Mouse (Mus musculus) megakaryocyte-erythroid progenitor cell, adult 5-6 weeks (primary cell): ENCODE results near the gene Dennd5b. TPM values are rescaled to one million over a fixed set of nuclear protein-coding genes. Genes with fewer than 3 reads are reported as not detected.
A peak's percentile ranks its signal among the peaks of the same experiment; 100 is the strongest.
"Not testable (repeated sequence)": the region's sequence is repeated elsewhere in the genome, so short reads cannot be mapped to it uniquely, and the experiment has no call there.

Source experiments
- ATAC-seq: replicated peaks from 2 replicates; pipeline ENCODE4 v1.8.0; 2016; ENCODE audit warnings: mild to moderate bottlenecking, inconsistent platforms; ENCODE audit not compliant: severe bottlenecking, poor library complexity, low FRiP score, low TSS enrichment
- total RNA-seq, 2 experiments: library from RNA; stranded (forward) in 1 of 2; stranded (reverse) in 1 of 2; fragments of 200-1000, 215-1000 nt in 1 of 2; fragments of >200 nt in 1 of 2; fragmentation: Nextera tagmentation in 1 of 2; gene quantifications; 2 replicates each; pipeline ENCODE4 v1.2.3; 2014 to 2017

The Dennd5b gene
- total RNA-seq, 2 experiments from 2014 or later = 0.19 to 2.3 TPM

DNA sequence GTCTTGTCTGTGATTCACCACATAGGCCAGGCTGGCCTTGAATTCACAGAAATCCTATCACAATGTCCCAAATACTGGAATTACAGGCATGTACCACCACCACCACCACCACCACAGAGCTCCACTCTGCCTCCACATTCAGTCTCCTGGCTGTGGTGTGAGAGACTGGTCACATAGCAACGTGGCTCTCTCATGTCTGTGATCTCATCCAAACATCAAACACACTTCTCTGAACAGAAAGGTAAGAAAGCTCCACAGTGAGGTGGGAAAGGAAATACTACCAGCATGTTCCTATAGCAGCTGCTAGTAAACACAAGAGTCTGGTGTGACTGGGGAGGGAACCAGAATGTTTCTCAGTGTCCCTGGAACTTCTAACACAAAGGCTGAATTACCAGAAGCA lies 140.2 kb downstream of the Dennd5b start:
- no peak for ATAC-seq

DNA sequence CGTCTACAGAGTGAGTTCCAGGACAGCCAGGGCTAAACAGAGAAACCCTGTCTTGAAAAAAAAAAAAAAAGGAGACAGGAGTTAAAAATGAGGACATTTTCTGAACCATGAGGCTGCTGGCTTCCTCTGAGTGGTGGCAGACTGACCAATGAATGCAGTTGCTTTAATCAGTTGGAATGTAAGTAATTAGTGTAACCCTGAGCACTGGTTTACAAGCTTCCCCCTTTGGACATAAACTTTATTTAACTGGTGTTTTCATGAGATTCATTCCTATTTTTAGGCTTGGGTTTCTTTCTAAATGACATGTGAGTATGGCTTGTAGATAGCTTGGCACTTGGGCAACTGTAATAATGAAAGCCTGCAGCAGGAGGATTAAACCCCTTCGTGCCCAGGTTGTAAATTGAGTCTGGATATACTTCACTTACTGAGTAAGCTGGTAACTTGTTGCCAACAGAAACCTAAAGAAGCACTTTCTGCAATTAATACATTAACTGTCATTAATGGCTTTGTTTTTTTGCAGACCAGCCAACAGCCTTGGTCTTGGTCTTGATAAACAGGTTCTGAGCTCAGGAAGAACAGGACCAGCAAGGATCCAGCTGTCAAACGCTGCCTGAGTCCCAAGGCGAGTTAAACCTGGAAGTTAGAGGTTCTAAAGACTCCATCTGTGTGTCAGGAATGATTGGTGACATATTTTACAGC lies 141.8 kb downstream of the Dennd5b start:
- ATAC-seq = no peak

DNA sequence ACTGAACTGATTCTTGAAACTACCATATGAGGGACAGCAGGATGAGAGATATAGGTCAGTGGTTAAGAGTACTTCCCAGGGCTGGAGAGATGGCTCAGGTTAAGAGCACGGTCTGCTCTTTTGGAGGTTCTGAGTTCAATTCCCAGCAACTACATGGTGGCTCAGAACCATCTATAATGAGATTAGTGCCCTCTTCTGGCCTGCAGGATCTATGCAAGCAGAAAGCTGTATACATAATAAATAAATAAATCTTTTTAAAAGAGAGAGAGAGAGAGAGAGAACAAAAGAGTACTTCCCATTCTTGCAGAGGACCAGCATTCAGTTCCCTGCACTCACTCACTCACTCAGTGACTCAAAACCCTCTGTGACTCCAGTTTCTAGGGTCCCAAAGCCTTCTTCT lies 142.8 kb downstream of the Dennd5b start:
- ATAC-seq = no peak

DNA sequence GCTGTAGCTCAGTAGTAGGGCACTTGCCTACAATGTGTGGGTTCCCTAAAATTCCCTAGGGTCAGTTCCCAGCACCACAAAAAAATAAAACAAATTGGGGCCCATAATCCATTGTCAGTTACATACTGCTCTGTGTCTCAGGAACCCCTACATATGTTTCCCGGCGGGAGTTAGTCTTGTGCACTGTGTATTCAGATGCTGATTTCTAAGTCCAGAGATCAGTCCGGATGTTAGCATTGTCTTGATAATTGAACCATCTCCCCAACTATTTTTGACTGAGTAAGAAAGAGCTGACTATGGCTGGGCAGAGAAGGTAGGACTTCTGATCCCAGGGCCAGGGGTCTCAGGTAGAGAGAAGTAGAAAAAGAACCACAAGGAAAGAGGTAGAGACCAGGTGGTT lies 144.4 kb downstream of the Dennd5b start:
- ATAC-seq = no peak

DNA sequence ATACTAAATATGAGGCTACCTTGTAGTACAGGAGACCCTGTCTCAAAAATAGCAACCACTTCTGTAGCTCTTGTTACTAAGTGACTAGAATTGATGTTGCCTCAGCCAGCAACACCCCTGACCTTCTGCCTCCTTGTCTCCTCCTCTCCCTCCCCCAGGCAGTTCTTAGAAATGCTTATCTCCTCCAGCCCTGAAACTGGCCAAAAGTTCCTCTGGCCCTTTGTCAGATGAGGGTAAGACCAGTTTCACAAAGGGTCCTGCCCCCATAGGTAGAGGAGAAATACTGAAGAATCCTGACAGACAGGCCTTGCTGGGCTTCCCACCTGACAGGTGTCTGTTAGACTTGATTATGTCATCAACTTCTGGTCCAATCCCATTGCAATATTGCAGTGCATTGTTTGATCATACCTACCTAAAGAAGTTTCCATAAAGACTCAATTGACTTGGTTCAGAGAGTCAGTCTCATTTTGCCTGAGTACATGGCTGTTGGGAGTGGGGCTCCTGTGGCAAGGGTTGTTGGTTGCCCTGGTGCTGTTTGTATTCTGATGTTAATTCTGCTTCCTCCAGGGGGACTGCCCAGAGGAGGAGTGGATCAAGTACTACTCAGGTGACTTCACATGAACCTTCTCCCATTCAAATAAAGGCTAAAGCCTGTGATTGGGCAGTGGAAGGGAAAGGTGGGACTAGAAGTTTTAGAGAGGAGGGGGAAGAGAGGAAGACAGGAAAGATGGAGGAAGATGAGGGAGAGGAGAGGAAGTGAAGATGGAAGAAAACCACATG lies 145.6 kb downstream of the Dennd5b start:
- 0 out of 2 replicates have a peak, but pooled peaks have one; percentile 41 for ATAC-seq

DNA sequence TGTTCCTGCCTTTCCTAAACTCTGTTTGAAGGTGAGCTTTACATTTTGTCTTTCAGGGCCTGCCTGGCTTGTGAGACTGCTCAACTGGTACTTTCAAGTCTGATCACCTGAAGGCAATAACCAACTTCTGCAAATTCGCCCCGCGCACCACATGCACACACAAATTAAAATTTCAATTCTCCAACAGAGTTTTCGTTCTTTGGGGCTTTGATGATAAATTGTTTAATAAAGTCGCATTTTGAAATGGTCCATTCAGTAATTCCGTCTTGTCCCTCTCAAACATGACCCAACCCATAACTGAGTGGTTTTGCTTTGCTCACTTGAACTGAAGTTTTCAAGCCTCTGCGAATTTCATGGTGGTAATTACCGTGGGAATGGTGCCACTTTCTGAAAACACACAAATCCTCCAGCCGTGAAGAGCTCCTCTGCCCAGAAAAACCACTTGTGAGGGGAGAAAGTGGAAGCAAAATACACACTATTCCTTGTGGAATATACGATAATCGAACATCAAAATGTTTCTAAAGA lies 154.5 kb downstream of the Dennd5b start:
- ATAC-seq = no peak

DNA sequence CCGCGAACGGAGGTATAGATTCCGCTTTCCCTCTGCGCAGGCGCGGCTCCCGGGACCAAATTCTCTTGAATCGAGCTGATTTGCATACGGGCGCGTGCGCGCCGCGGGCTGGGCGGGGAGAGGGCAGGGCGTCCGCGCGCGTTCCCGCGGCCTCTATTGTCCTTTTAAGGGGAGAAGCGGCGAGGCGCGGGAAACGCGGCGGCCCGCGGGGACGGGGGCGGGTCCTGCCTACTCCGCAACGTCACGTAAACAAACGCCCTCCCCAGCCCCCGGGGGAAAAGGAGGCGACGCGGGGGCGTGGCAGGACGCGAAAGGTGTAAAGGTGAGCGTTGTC lies 155.1 kb downstream of the Dennd5b start, which contains the start of gene Sinhcaf:
TSS of gene Sinhcaf (minus strand) at position 59 of the 334 bp plus-strand sequence.
- ATAC-seq = peak; percentile 73

DNA sequence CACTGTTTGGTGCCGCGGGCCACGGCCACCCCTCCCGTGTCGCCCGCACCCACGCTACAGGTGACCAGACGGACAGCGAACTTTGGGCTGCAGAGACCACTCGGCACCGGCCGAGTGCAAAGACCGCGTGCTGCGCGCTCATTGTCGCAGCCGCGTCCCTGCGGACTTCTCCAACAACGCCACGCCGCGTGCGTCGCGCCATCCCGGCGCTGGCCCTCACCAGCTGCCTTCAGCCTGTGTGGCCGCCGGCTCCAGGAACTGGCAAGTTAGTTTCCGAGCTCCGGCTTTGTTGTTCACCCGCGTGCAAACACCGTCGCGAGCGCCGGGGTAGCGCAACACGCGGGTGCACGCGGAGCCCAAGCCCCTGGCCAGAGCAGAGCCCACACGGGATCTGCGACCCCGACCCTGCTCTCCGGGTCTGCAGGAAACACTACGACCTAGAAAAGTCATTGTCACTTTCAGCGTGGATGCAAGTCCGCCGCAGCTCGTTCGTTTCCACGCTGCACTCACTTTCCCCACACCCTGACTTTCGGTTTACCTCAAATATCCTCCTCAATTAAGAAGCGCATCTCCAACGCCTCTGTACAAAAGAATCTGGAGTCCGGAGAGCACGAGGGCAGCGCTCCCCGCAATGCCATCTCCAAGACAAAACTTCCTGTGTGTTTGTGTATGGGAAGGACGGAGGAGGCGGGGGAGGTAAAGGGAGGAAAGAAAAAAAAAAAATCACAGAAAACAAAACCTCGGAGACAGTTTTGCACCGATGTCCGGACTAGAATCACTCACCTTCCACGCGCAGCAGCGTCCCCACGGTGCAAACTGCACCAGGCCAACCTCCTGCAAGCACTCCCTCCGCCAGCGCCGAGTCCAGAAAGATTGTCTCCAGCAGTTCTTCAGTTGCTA lies 155.7 kb downstream of the Dennd5b start:
- peak; percentile 8 for ATAC-seq

DNA sequence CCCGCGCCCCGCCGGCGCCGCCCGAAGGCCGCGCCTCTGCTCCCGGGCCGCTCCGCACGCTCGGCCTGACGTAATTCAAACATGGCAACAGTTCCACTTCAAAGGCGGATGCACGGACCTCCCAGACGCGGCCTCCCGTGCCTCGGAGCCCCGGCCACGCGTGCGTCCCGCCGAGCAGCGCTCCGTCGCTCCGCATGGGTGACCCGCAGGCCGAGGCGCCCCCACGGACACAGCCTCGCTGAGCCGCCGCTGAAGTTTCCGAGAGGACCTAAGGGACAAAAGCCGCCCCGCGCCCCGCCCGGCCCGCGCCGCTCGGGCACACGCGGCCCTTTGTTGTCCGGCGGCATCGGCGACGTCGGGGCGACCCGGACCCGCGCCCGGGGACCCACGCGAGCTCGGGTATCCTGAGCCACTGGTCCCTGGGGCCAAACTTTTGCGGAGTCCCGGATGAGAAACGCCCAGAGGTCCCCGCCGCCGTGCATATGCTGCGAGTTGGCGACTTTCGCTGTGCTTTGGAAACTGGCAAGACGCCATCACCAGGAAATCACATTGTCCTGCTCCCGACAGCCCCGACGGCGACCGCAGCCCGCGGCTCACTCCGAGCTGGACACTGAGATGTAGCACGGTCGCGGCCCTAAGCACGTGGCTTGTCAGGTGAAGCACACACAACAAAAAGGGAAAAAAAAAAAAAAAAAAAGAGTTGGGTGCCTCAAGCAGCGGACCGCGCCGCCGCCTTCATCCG lies 156.5 kb downstream of the Dennd5b start:
- ATAC-seq = peak; percentile 38

DNA sequence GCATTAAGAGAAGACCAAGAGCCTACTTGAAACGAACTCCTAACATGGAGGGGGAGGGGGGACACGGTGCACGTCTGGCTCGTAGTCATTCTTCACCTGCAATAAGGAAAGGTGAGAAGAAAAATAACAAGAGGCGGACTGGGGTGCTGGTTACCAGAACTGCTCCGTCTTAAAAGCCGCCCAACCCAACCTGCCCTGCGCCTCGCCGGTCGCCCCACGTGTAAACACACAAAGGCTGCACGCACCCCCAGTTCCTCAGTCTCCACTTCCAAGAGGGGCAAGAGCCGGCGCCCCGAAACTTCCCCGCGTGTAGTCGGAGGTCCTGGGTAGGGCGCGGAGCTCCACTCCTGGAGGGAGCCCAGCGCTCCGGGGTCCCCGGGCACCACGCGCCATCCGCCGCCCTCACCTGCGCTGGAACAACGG lies 157.1 kb downstream of the Dennd5b start:
- peak; percentile 4; the same call in 1 of the 2 replicates for ATAC-seq

DNA sequence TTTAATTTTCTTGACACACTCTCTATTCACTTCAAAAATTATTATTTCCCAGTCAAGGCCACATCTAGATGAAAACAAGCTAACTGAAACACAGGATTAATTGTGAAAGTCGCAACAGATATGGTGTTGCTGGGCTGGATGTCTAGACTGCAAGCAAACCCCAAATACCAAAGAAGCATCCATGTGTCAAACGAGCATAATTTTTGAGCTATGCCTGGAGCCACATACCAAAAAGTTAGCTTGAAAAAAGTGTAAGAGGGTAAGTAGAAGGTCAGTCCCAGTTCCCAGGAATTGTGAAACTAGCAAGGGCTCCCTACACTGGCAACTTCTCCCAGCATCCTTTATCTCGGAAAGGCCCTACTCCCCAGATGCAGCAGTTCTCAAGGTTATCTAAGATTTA lies 157.8 kb downstream of the Dennd5b start:
- no peak for ATAC-seq

DNA sequence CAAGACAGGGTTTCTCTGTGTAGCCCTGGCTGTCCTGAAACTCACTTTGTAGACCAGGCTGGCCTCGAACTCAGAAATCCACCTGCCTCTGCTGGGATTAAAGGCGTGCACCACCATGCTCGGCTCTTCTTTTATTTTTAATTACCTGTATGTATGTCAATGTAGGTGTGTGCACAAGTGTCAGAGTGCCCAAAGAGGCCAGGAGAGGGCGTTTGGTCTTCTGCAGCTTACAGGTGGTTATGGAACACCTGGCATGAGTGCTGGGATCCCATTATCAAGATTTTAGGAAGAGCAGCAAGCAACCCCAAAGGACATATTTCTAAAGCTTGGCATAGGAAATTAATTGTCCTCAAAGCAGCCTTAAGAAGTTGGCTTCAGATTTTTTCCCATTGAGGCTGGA lies 159.1 kb downstream of the Dennd5b start:
- ATAC-seq = no peak

DNA sequence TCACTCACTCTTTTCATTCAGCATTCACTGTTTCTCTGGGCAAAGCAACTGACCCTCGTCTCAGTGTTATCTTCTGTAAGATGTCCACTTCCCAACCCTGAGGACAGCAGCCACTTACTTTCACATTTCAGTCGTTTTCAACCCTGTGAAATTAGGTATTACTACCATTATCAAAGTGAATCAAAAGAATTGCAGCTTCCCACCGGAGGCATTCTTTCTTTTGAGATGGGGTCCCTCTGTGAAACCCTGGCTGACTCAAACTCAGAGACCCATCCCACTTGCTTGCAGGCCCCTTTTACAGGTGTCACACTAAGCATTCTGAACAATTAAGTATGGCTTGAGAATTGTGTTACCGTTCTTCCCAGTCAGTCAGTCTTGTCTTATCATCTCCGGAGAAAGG lies 159.6 kb downstream of the Dennd5b start:
- no peak for ATAC-seq

DNA sequence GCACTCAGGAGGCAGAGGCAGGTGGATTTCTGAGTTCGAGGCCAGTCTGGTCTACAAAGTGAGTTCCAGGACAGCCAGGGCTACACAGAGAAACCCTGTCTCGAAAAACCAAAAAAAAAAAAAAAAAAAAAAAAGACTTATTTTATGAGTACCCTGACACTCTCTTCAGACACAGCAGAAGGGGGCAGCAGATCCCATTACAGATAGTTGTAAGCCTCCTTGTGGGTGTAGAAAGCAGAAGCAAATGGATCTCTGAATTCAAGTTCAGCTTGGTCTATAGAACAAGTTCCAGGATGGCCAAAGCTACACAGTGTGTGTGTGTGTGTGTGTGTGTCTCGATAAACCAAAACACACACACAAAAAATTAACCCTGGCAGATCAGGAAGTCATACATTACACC lies 161.1 kb downstream of the Dennd5b start:
- not testable (repeated sequence) for ATAC-seq

Other genes starting within 250 kb of the Dennd5b start
- 37.8 and 42.2 TPM in 2 replicates for gene Caprin2, start 205.4 kb downstream of the Dennd5b start, total RNA-seq (2014; fragmentation: Nextera tagmentation)
- 22.1 and 30.5 TPM in 2 replicates for gene Caprin2, start 205.4 kb downstream of the Dennd5b start, total RNA-seq (2017)
- gene Sinhcaf, start 155.2 kb downstream of the Dennd5b start, total RNA-seq (2014; fragmentation: Nextera tagmentation) = 32.1 and 46.3 TPM in 2 replicates
- 134 and 160 TPM in 2 replicates for gene Sinhcaf, start 155.2 kb downstream of the Dennd5b start, total RNA-seq (2017)
- gene Gm10203, start 28.5 kb upstream of the Dennd5b start, total RNA-seq (2014; fragmentation: Nextera tagmentation) = not detected in 2 replicates
- gene Gm10203, start 28.5 kb upstream of the Dennd5b start, total RNA-seq (2017) = not detected in 2 replicates
- 15.1 and 18.6 TPM in 2 replicates for gene Etfbkmt, start 38.2 kb upstream of the Dennd5b start, total RNA-seq (2014; fragmentation: Nextera tagmentation)
- gene Etfbkmt, start 38.2 kb upstream of the Dennd5b start, total RNA-seq (2017) = 25.2 and 28.4 TPM in 2 replicates
- gene Amn1, start 87.0 kb upstream of the Dennd5b start, total RNA-seq (2014; fragmentation: Nextera tagmentation) = 7.7 and 18.7 TPM in 2 replicates
- gene Amn1, start 87.0 kb upstream of the Dennd5b start, total RNA-seq (2017) = 2.6 and 8.6 TPM in 2 replicates
- 48.3 and 72.8 TPM in 2 replicates for gene Resf1, start 207.7 kb upstream of the Dennd5b start, total RNA-seq (2014; fragmentation: Nextera tagmentation)
- 64.1 and 71.6 TPM in 2 replicates for gene Resf1, start 207.7 kb upstream of the Dennd5b start, total RNA-seq (2017)